Mouse (Mus musculus): ENCODE measurements around the gene 4933428G20Rik. TPM values are rescaled to one million over a fixed set of nuclear protein-coding genes. Genes with fewer than 3 reads are reported as not detected.

The 4933428G20Rik gene
- total RNA-seq, 2 experiments from 2014 or later = 0.33 TPM; not detected in 1

DNA sequence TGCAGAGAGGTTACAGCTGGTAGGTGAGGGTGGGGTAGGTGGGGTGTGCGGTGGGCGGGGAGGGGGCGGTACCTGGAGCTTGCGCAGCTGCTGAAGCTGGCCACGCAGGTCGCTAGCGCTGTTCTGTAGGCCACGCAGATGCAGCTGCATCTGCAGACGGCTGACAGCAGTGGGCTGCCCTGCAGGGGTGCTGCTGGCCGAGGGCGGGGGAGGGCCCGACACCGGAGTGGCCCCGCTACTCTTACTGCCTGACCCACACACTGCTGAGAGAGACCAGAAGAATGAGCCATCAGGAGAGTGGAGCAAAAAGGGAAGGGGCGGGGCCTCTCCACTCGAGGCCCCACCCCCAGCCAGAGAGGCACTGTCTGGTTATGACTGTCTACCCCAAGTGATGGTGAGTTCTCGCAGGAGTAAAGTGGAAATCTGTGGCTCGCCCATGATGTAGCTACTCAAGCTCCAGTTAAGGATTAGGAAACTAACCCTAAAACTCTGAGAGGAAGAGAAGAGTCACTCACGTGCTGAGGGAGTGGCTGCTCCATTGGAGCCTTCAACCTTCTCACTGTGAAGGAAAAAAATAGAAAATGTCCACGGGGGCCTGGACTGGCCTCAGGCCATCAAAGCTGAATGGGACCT lies 32.9 kb upstream of the 4933428G20Rik start:
- peak in 1 of 2 experiments; percentile 53 for DNase-seq

DNA sequence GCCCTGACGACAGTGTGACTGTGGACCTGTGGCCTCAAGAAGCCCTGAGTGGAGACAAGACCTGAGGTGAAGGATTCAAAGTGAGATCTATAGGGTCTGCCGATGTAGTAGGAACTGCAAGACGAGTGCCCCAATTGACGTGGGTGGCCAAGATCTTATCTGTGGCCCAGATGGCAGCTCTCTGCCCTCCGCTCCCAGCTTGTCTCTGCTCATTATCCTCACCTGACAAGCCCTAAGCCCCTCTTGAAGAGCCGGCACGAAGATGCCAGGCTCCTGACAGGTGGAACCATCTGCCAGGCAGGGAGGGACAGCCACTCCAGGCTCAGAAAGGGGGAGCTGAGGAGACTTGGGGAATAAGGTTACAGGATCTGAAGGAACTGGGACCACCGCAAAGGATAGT lies 32.2 kb upstream of the 4933428G20Rik start:
- no peak for DNase-seq

GRCm38 (mm10) chr11:97531381-97532260 lies 31.5 kb upstream of the 4933428G20Rik start:
- DNase-seq = peak; percentile 94 to 97

DNA sequence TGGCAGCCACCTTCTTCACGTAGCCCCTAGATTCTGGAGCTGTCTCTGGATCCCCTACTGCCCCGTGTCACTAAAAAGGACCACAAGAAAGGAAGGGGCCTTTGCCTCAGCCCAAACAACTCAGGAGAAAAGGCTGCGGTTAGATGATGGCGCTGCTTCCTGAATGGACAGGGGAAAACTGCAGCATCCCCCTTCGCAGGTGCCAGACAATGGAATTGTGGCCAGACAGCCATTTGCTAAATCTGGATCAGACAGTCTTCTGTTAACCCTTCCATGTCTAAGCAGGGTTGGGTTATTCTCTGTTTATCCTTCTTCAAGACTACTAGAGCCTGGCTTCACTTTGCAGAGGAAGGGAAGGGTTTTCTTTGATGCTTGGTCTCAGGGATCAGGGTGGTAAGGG lies 30.8 kb upstream of the 4933428G20Rik start:
- DNase-seq = no peak

- DNase-seq = no peak
Measured at GRCm38 (mm10) chr11:97530069-97530468, 29.9 kb upstream of the 4933428G20Rik start.

GRCm38 (mm10) chr11:97528282-97528808 lies 28.2 kb upstream of the 4933428G20Rik start:
- DNase-seq = no peak

GRCm38 (mm10) chr11:97525313-97525712 lies 25.2 kb upstream of the 4933428G20Rik start:
- peak; percentile 86 to 88 for DNase-seq

DNA sequence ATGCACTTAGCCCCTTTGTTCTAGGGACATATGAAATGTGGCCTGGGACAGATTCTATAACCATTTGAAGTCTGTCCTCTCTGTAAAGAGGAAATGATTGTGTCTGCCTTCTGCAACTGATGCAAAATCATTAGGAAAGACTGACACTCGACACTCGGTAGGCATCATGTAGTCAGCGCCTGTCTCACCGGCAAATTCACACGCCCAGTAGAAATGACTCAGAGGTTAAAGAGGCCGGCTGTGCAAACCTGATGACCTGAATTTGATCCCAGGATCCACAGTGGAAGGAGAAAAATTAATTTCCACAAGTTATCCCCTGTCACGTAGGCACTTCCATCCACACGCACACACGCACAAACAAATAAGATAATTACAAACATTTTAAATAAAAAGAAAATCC lies 24.2 kb upstream of the 4933428G20Rik start:
- peak in 1 of 2 experiments; percentile 44 for DNase-seq

DNA sequence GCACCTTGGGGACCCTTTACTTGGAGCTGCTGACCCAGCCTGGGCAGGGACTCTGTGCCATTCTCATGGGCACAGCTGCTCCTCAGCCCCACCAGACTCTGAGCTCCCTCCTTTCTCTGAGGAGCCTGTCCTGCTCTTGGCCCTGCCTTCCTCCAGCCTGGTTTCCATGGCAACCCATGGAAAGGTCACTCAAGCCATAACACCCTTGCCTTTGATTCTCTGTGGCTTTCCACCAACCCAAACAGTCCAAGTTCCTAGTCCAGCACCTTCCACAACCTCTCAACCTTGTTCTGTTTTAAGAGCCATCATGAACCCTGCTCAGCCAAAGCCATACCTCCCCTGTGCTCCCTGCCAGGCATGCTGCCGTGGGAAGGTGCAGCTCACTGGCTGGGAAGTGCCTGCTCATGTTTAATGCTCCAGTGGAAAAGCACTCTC lies 23.7 kb upstream of the 4933428G20Rik start:
- DNase-seq = peak; percentile 81 to 83

DNA sequence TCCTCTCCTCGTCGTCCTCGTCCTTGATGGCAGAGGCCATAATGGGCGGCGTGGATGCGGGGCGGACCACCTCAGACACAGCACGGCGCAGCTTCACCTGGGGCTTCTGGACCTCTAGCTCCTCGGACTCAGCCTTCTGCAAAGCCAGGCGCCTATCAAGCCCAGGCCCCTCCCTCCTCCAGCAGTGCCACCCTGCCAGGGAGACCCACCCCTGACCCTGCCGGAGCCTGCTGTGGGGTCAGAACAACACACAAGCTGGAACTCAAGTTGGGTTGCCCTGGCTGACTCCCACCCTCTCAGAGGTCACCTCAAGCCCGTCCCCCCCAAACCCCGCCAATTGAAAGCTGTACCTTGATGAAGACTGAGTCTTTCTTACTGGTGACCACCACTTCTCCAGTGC lies 23.0 kb upstream of the 4933428G20Rik start:
- DNase-seq = peak; percentile 31 to 43

DNA sequence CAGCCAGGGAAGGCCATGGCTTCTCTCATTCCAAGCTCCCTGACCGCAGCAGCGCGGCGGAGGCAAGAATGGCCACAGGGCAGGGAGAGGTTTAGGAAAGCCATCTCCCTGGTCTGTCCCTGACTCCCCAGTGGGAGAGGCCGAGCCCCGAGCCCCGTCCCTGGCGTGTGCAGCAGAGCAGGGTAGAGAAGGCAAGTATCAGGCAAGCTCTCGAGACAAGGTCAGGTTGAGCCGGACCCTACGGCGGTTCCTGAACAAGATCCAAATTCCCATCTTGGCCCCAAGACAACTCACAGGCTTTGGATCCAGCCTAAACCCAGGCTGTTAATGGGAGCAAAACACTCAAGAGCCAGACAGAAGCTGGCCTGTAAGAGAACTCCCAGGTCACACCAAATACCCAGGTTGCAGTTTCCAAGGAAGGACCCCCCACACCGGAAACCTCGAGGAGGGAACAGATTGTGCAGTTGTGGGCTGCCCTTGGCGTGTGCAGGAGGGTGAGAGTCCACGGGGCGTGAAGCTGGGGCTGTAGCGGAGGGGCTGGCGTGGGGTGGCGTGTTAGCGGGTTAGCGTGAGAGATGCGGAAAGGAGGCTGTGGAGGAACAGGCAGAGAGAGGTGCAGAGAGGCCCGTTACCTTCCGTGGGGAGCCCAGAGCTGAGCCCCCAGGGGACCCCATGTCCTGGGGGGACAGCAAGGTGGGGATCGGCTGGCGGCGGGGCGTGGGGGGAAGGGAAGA lies 21.8 kb upstream of the 4933428G20Rik start:
- DNase-seq = peak; percentile 42 to 44

DNA sequence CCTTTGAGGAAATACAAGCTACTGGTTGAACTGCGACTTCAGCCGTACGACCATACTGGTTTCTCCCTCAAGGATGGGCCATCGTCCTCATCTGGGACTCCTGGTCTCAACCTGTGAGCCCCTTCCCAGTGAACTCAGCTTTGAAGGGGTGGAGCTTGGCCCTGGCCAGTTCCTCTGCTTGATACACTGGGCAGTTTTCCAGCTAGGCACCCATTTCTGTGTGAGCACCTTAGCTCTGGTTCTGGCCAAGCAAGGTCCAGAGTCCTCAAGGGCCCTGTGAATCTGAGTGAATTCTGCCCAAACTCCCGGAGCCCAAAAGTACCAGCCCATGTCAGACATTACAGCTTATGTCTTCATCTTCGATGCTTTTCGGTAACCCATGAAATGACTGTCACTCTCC lies 20.4 kb upstream of the 4933428G20Rik start:
- no peak for DNase-seq

- no peak for DNase-seq
Measured at GRCm38 (mm10) chr11:97513066-97513465, 12.9 kb upstream of the 4933428G20Rik start.

- no peak for DNase-seq
Measured at GRCm38 (mm10) chr11:97512511-97512910, 12.4 kb upstream of the 4933428G20Rik start.

GRCm38 (mm10) chr11:97511661-97512369 lies 11.7 kb upstream of the 4933428G20Rik start:
- DNase-seq = peak; percentile 34 to 63

- peak; percentile 75 to 83 for DNase-seq
Measured at GRCm38 (mm10) chr11:97510966-97511660, 11.0 kb upstream of the 4933428G20Rik start.

GRCm38 (mm10) chr11:97509715-97510485 lies 9.8 kb upstream of the 4933428G20Rik start:
- DNase-seq = no peak

GRCm38 (mm10) chr11:97509058-97509457 lies 8.9 kb upstream of the 4933428G20Rik start:
- no peak for DNase-seq

DNA sequence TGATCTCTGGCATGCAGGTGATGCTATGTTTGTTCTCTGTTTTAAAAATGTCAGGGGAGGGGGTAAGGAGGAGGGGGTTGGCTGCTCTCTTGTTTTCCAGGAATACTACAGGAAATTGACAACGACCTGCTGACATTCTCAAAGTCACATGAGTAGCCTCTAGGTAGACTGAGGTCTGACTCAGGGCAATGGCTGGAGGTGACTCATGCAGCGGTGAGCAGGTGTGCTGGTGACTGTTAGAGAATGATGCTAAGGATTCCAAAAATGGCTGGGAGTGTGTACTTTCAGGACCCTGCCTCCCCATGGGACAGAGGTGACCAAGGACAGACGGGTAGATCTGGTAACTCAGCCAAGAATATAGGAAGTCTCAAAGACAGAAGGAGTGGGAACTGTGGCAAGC lies 8.1 kb upstream of the 4933428G20Rik start:
- DNase-seq = no peak

DNA sequence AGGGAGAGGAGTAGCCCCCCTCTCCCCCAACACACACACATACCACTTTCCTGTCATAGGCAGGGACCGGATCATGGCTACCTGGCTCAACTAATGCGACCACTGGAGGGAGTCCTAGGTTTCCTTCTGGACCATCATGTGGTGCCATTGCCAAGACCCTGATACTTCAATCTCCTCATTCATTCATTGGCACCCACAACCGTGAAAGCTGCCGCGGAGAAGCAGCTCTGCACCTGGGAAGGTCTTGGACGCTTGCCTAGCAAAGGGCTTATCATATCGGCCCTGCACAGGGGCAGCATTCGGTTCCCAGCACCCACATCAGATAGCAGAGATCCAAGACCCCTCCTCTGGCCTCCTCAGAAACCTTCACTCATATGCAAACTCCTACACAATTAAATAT lies 6.2 kb upstream of the 4933428G20Rik start:
- DNase-seq = no peak
